Mouse (Mus musculus) retina, postnatal 7 days (tissue): ENCODE measurements around the gene C530008M17Rik.
"Not testable (repeated sequence)": the region's sequence is repeated elsewhere in the genome, so short reads cannot be mapped to it uniquely, and the experiment has no call there.

ENCODE experiments used
- DNase-seq: peaks from one replicate; pipeline ENCODE4 v3.0.0-alpha.2; 2012; ENCODE audit warnings: low read depth, low spot score

C530008M17Rik gene

GRCm38 (mm10) chr5:76904713-76905404 is 248.5 kb downstream of the C530008M17Rik start:
- DNase-seq: no peak

DNA sequence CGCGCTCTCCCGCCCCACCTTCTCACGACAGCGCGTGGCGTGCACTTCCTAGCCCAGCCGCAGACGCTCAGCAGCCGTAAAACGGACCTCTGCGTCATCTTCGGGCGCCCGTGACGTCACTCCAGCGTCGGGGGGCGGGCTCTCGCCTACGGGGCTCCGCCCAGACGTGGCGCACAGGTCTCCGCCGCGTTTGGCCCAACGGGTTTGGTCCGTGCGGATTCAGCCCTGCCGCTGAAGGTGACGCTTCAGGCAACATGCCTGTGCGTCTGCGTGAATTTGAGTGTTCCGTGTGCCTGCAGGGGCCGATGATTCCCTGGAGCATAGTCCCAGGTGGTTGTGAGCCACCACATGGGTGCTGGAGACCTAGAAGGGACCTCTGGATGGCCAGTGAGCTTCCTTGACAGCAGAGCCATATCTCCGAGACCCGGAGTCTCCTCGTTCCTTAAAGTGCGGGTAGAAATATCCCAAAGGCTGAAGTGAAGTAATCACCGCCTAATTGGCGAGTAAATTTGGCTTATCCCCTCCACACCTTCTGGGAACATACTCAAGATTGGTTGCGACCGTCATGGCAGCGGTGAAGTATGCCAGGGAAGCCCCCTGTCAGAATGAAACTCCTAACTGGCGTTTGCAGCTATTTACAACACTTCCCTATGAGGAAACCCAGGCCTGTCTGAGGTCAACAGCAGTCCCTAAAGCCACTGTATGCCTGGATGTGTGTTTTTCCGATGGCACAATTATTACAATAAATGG is 249.3 kb downstream of the C530008M17Rik start, which contains the start of gene Aasdh:
TSS of gene Aasdh (minus strand) at position 110 of the 750 bp plus-strand sequence.
- peak; percentile 96 for DNase-seq

DNA sequence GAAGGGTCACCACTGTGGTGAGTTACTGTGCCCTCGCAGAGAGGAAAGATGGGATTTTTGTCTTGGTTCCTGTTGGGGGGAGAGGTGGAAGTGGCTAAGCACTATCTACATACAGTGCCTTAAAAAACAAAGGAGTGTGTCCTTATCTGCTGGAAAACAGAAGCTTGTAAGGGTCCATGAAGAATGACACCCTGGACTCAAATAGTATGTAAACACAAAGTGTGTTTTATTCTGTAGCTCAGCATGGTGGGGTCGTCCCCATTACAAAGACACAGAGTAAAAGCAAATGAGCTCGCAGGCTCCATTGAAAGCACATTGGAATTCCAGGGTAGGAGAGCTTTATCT is 249.8 kb downstream of the C530008M17Rik start:
- no peak for DNase-seq

- DNase-seq: no peak
Measured at GRCm38 (mm10) chr5:76910807-76911206, 254.5 kb downstream of the C530008M17Rik start.

- not testable (repeated sequence) for DNase-seq
Measured at GRCm38 (mm10) chr5:76912522-76912921, 256.2 kb downstream of the C530008M17Rik start.

DNA sequence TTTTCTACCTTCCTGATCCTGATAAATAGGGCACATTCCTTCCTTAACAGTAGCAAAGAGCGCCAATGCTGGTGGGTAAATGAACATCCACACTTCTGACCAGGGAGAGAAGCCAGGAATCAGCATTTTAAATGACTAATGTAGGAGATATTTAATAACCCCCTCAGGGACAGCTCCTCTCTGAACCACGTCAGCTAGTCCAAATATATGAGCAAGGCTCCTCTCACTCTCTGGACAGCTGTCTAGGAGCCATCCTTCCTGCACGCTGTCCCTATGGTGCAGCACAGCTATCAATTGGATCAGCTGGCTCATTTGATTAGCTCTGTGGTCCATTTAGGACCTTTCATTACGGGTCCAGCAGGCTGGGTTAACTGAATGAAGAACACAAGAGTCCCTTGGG is 266.5 kb downstream of the C530008M17Rik start:
- no peak for DNase-seq
